Mouse (Mus musculus) right cerebral cortex, postnatal 14 days (tissue): ENCODE data around the gene Zkscan17.

Source experiments
- DNase-seq: peaks from one replicate; pipeline ENCODE4 v3.0.0; 2022

Gene Zkscan17

GRCm38 (mm10) chr11:59517441-59517840 lies 9.1 kb downstream of the Zkscan17 start:
- DNase-seq, result no peak

GRCm38 (mm10) chr11:59514789-59515188 lies 11.8 kb downstream of the Zkscan17 start:
- DNase-seq, result no peak

DNA sequence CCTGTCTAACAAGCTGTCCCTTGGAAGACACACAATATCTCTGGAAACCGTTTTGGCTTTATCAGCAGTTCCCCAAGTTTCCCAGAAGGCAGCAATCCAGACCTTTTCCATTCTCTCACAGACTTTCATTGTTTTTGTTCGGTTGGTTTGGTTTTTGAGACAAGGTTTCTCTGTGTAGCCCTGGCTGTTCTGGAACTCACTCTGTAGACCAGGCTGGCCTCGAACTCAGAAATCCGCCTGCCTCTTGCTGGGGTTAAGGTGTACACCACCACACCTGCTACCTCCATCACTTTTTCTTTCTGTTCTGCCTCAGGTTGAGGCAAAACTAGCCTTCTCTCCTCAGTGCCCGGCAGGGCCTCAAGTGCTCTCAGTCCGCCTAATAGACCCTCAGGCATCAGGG lies 12.2 kb downstream of the Zkscan17 start:
- DNase-seq, result no peak

- DNase-seq, result no peak
Measured at GRCm38 (mm10) chr11:59513556-59513955, 13.0 kb downstream of the Zkscan17 start.

DNA sequence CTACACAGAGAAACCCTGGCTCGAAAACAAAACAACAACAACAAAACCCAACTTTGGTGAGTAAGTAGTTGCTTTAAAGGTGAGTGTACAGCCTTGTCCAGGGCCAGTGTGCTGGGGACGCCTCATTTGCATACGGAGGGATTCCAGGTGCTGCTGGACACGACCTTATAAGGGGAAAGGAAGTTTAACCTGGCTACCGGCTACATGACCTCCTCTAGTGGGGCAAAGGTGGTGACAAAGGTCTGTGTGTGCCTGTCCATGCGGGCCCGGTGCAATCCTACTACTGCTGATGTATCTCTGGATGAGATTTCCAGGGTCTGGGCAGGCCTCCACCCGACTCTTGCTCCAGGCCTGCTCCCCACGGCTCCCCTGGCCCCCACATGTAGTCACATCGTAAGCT lies 13.8 kb downstream of the Zkscan17 start:
- no peak for DNase-seq

DNA sequence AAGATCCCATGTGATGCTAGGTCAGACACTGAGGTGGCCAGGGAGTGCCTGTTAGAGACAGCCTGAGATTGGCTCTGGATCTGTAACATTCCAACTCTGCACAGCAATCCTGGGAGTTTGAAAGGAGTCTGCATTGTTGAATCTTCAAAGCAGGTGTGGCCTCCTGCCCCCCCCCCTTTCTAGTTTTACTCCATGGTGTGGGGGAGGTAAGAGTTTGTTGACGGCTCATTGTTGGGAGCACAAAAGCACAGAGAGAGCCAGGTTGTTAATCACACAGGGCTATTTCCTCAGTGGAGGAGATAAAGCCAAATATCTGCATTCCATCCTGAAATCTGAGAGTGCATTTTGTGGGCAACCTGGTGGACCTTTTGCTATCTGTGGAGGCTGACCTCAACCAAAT lies 15.0 kb downstream of the Zkscan17 start:
- DNase-seq, result no peak

GRCm38 (mm10) chr11:59506713-59507074 lies 19.9 kb downstream of the Zkscan17 start:
- DNase-seq, result no peak

DNA sequence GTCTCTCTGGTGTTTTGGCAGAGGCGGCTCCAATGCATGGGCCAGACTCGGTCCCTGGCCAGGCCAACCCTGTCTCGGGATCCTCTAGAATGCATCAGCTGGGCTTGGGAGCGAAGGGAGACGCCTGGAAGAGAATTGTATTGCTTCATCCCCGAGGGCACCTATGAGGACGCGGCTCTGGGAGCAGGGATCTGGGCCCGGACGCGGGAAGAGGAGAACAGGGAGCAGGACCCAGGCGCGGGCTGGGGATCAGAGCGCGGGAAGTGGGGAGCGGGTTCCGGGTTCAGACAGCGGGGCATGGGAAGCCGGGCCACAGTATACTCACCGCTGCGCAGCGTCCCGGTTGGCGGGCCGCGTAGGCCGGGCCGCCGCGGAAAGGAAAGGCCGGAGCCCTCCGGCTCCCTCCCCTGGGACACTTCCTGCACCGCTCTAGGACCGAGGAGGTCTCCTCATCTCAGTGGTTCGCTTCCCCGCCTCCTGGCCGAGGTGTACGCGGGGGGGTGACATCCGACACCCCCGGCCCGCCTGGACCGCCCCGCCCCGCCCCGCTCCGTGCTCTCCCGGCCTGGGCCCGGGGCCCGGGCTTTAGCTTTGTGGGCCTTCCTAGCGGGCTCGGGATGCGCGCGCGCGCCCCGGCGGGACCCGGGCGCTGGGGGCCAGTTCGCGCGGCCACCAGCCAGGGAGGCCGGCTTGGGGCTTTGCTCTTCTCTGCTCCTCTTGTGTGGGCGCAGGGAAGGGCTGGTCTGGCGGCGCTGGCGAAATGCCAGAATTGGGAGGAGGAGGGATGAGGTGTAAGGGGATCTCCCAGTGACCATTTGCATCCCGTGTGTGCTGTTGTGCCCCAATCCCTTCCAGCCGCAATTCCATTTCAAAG lies 20.5 kb downstream of the Zkscan17 start:
- DNase-seq, result peak; percentile 78

DNA sequence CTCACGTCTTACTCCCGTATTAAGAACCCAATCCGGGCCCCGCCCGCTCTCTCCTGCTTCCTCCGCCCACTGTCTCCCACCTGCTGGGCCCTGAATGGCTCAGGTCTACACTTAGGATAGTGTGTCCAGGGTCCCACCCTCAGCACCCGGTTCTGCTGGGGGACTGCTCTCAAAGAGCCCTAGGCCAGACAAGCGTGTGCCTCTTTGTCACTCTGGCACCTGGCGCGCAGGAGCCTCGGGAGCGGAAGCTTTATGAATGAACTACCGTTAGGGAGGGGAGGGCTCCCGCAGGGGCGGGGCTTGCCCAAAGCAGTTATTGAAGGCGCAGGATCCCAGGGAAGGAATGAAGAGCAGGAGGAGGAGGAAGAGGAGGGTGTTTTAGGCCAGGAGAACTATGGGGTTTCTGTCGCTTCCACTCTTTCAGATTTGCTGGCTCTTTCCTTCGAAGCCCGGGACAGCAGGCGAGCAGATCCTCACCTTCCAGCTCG lies 21.2 kb downstream of the Zkscan17 start:
- peak; percentile 50 for DNase-seq

- DNase-seq, result no peak
Measured at GRCm38 (mm10) chr11:59501978-59502700, 24.4 kb downstream of the Zkscan17 start.

- no peak for DNase-seq
Measured at GRCm38 (mm10) chr11:59497747-59498146, 28.8 kb downstream of the Zkscan17 start.

GRCm38 (mm10) chr11:59496672-59497310 lies 29.8 kb downstream of the Zkscan17 start:
- DNase-seq, result no peak

- DNase-seq, result no peak
Measured at GRCm38 (mm10) chr11:59486222-59486621, 40.3 kb downstream of the Zkscan17 start.

DNA sequence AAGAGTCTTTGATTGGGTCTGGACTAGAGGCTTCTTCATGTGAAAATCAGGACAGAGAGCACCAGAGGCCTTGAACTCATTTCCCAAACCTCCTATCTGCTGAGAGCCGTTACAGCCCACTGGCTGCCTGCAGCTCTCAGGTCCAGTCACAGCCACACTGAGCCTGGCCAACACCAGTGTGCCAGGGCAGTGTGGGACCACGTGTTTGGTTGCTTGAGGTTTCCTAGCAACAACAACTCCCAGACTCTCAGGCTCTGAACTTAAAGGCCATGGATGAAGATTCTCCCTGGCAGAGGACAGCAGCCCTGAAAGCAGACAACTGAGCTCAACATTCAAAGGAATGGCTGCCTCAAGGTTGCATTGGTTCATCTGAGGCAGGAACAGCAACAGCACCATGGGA lies 40.9 kb downstream of the Zkscan17 start:
- no peak for DNase-seq

DNA sequence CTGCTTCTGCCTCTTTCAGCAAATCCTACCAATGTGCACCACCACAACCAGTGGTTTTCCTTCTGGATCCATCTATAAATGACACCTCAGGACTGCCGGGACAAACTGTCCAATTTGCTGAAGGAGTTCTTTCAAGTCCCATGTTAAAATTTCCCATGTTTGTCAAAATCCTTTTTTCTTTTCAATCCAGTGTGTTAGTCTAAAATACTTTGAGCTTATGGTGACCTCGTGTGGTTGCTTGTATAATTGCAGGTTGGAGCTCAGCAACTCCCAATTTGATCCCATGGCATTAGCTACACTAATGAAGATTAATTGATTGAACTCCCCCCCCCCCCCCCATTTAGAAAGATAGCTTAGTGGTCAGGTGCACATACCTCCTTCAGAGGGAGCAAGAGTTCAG lies 43.3 kb downstream of the Zkscan17 start:
- DNase-seq, result peak; percentile 46

- DNase-seq, result no peak
Measured at GRCm38 (mm10) chr11:59477240-59477639, 49.3 kb downstream of the Zkscan17 start.

- peak; percentile 88 for DNase-seq
Measured at GRCm38 (mm10) chr11:59472326-59472677, 54.2 kb downstream of the Zkscan17 start, which contains the start of gene Zfp867. Gene Zfp867 (minus strand): TSS chr11:59472474.

DNA sequence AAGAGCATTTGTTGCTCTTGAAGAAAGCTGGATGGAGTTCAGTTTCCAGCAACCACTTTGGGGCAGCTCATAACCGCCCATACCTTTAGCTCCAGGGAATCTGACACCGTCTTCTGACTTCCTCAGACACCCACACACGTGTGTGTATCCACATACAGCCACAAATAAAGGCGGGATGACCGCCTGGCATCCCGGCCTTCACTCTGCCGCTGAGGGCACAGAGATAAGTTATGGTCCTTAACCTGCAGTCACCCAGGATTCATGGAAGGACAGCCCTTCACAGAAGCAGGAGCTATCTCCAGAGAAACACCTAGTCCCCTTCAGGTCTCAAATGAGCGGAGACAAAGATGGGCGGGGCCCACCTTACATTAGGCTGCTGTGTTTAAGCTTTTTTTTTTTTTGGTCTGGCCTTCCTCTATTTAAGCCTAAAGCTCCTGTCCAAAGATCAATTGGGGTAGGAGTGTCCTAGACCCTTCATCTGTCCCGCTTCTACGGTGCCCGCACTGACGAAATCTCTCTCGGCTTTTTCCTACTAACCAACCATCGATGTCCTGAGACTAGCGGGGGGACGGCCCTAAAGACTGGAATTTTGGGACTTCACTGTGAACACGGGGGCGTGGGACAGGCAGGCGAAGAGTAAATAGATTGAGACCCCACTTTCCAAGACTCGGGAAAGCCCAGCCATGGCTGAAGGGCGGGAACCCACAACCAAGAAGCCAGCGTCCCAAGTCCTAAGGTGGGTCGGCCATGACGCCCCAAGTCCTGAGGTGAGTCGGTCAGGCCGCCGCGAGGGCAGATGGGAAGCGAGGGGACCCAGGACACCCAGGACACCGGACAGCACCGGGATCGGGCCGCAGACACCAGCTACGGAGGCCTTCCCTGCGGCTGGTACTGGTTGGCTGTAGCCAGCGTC lies 54.9 kb downstream of the Zkscan17 start:
- no peak for DNase-seq

DNA sequence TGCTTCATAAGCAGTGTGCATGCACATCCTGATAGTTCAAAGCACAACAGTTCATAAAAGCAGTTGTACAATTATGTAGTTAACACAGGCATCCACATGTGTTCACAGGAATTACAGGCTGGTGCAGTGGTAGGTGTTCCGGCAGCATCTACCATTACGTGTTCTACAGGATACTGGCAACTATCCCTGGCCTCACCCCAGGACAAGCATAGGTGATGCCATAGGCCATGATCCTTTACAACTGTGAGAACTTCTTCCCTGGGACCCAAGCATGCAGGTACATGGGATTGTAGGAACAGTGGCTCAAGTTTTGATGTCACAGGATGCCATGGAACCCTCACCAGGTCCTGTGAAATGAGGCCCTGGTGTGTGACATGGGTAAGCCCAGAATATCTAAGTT lies 66.1 kb downstream of the Zkscan17 start:
- DNase-seq, result no peak

DNA sequence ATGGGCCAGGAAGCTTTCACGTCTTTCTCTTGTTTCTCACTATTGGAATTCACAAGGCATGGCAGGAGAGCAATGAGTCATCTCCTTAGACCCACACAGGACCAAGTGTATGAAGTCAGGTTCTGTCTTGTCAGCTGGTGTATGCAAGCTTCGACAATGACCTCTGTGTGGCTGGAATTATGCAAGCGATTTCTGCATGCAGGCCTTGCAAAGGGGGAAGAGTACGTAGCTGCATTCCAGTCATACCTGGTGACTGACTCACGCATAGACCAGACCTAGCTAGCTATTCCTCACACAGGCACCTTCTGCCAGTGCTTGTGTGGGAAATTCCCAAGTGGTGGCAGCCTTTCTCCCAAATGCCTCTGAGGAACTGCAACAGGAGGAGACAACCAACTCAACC lies 67.6 kb downstream of the Zkscan17 start:
- DNase-seq, result no peak

DNA sequence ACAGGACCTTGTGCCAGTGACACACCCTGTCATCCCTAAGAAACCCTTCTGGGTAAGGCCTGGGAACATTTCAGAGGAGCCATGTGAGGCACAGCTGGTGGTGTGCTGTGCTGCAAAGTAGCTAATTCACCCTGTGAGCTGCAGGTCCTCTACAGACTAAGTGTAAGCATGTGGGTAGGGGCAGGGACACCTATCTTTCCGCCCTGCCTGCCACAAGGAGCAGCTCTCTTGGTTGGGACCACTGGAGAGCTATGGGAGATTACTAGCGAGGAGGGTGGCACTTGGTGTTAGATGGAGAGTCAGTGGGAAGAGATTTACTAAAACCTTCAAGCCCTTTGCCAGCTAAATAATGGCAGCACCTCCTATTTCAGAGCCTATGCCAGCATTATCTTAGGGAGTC lies 69.7 kb downstream of the Zkscan17 start:
- no peak for DNase-seq

- DNase-seq, result no peak
Measured at GRCm38 (mm10) chr11:59456346-59456745, 70.2 kb downstream of the Zkscan17 start.

GRCm38 (mm10) chr11:59451086-59451485 lies 75.5 kb downstream of the Zkscan17 start, which contains the start of gene Snap47:
Gene Snap47 (minus strand): TSS chr11:59451186.
- DNase-seq, result no peak
